Mouse (Mus musculus) megakaryocyte, embryonic 14.5 days (primary cell): ENCODE data around the gene Bckdhb.

Experiments
- FLI1 ChIP-seq: IDR thresholded peaks from 2 replicates; pipeline ENCODE4 v1.6.1; 2012; ENCODE audit warnings: low read length, inconsistent platforms, mixed read lengths
- GATA1 ChIP-seq: IDR thresholded peaks from 3 replicates; pipeline ENCODE4 v1.6.1; 2012; ENCODE audit warnings: mixed read lengths, low read length, inconsistent platforms, borderline replicate concordance

GRCm38 (mm10) chr9:84036046-84036445 lies 111.1 kb downstream of the Bckdhb start:
- no peak for TF ChIP-seq GATA1
- no peak for TF ChIP-seq FLI1
